In the genomic region with DNA sequence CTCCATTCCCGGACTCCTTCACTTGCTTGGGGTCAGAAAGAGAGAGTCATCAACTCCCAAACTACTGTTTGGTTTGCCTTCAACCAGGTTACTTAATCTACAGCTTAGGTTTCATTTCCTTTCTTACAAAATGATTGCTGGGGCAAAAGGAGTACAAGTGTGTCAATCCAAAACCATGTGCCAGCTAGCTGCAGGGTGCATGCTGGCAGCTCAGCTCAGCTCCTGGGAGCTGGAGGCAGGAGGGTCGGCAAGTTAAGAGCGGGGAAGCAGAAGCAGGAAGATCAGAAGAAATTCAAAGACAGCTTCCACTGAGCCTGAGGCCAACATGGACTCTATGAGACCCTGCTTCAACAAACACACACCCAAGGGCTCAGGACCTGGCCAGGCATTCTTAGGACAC, we compare ENCODE assay signal across 8 mouse cellular contexts. TPM values are rescaled to one million over a fixed set of nuclear protein-coding genes. Genes with fewer than 3 reads are reported as not detected.
DNase-seq lines count a peak whose midpoint lies in the region; ATAC-seq and TF ChIP-seq lines count a peak whose summit lies in the region.

No protein-coding gene starts in this region.

- no peaks in the 10 kb centered on the region for H3K27me3 ChIP-seq in liver, adult 2 months (ENCODE audit: control insufficient read depth, insufficient read depth, low read length)
- H3K27me3 ChIP-seq in hindbrain, postnatal 0 days (ENCODE audit: insufficient read depth, low read length) = no peaks in the 10 kb centered on the region
- H3K27me3 ChIP-seq in myocyte (ENCODE audit: control insufficient read depth, insufficient read depth, insufficient read length) = no peaks in the 10 kb centered on the region

- WGBS in liver, adult 2 months = 9% methylated on average over 3 of the region's 3 CpGs
- 50% methylated on average over 3 of the region's 3 CpGs for WGBS in hindbrain, postnatal 0 days

- no peak for ATAC-seq in hindbrain, postnatal 0 days

- H3K4me1 ChIP-seq in liver, adult 2 months (ENCODE audit: control insufficient read depth, insufficient read depth, low read length) = peaks cover 20% of the 10 kb centered on the region
- H3K4me1 ChIP-seq in hindbrain, postnatal 0 days (ENCODE audit: insufficient read depth, low read length) = peaks cover 16% of the 10 kb centered on the region

- peaks cover 23% of the 10 kb centered on the region for H3K36me3 ChIP-seq in liver, adult 2 months (ENCODE audit: control insufficient read depth, insufficient read depth, low read length)
- H3K36me3 ChIP-seq in hindbrain, postnatal 0 days (ENCODE audit: insufficient read depth, low read length) = peaks cover 36% of the 10 kb centered on the region
- H3K36me3 ChIP-seq in myocyte (ENCODE audit: control insufficient read depth, insufficient read depth) = peaks cover 45% of the 10 kb centered on the region

- no peak overlapping the region for H3ac ChIP-seq in myocyte (ENCODE audit: control insufficient read depth, insufficient read length)

- peaks cover 19% of the 10 kb centered on the region; the same call in 1 of the 2 replicates for H3K79me2 ChIP-seq in liver, adult 2 months (ENCODE audit: control insufficient read depth, insufficient read depth, low read length)
- H3K79me2 ChIP-seq in myocyte (ENCODE audit: control insufficient read depth, insufficient read depth) = peaks cover 29% of the 10 kb centered on the region

- peak overlapping the region; percentile 73 for H3K27ac ChIP-seq in liver, adult 2 months (replicated peaks; ENCODE audit: insufficient read depth, low read depth, low read length)
- no peak overlapping the region for H3K27ac ChIP-seq in hindbrain, postnatal 0 days

- H3K9ac ChIP-seq in liver, adult 2 months (ENCODE audit: low read depth, low read length) = peak overlapping the region; percentile 64
- H3K9ac ChIP-seq in hindbrain, postnatal 0 days (replicated peaks; ENCODE audit: low read length) = peak overlapping the region; percentile 23; the same call in 1 of the 2 replicates

- peak overlapping the region; percentile 56 for H3K4me3 ChIP-seq in liver, adult 2 months (ENCODE audit: insufficient read depth, low read depth, low read length)
- no peak overlapping the region for H3K4me3 ChIP-seq in hindbrain, postnatal 0 days (ENCODE audit: low read length)
- H3K4me3 ChIP-seq in myocyte = no peak overlapping the region

- no peak for TF ChIP-seq CTCF in liver, adult 2 months (IDR thresholded peaks at IDR 0.05; ENCODE audit: low read depth, low read length)
- TF ChIP-seq CTCF in hindbrain, postnatal 0 days (IDR thresholded peaks at IDR 0.05; ENCODE audit: low read depth) = no peak

- no peaks in the 10 kb centered on the region for H3K9me3 ChIP-seq in hindbrain, postnatal 0 days (ENCODE audit: low read length)

- DNase-seq in adrenal gland, postnatal 10 days = peak; percentile 40
- DNase-seq in adrenal gland, adult (ENCODE audit: inconsistent age in 2 of 2, low spot score in 1 of 2) = no peak
- peak; percentile 81 for DNase-seq in liver, adult 2 months (ENCODE audit: extremely low read depth, low read depth, low spot score)
- no peak for DNase-seq in liver
- no peak for DNase-seq in hindbrain, postnatal 0 days (ENCODE audit: low spot score)
- no peak for DNase-seq in thymus, postnatal 10 days (ENCODE audit: low spot score in 2 of 2)
- DNase-seq in layer of hippocampus, postnatal 36 days = no peak

- no peak for TF ChIP-seq POLR2A in liver, adult 2 months (IDR thresholded peaks at IDR 0.05; ENCODE audit: extremely low read depth, insufficient read depth, low read length)
- TF ChIP-seq POLR2A in myocyte (IDR thresholded peaks at IDR 0.05; ENCODE audit: insufficient read length, low read depth) = no peak

- H3K4me2 ChIP-seq in hindbrain, postnatal 0 days (ENCODE audit: low read depth, low read length) = no peak overlapping the region
- peak overlapping the region; percentile 8 for H3K4me2 ChIP-seq in myocyte (ENCODE audit: low read depth)

TF ChIP-seq in myocyte, 11 proteins besides CTCF, POLR2A, EP300 and RAD21:
- TF ChIP-seq USF1 (IDR thresholded peaks at IDR 0.05; ENCODE audit: low read depth) = no peak
- TF ChIP-seq SRF (IDR thresholded peaks at IDR 0.05; ENCODE audit: control insufficient read depth, insufficient read length, low read depth) = no peak
- no peak for TF ChIP-seq MAX (IDR thresholded peaks at IDR 0.05; ENCODE audit: low read depth)
- TF ChIP-seq MYOG (IDR thresholded peaks at IDR 0.05; ENCODE audit: control insufficient read depth in 1 of 3, insufficient read depth in 1 of 3, insufficient read length in 2 of 3, low read depth in 2 of 3) = no peak
- no peak for TF ChIP-seq E2F4 (IDR thresholded peaks at IDR 0.05; ENCODE audit: insufficient read depth)
- TF ChIP-seq TCF12 (IDR thresholded peaks at IDR 0.05; ENCODE audit: insufficient read depth, poor library complexity, severe bottlenecking) = no peak
TF ChIP-seq in myocyte: peak in this region for 0.

RNA-seq across cellular contexts. Expression of gene Znfx1, which starts 2.5 kb away (rescaled TPM):
- total RNA-seq in adrenal gland, postnatal 10 days (2021) = 10 to 100 TPM; 31.2 to 36.5 TPM
- total RNA-seq in liver, adult 2 months (2014; rRNA removed) = 21.6 and 23.8 TPM in 2 replicates
- 20.5 and 23.3 TPM in 2 replicates for polyA plus RNA-seq in liver, adult 2 months (2012; rRNA removed)
- total RNA-seq in hindbrain, postnatal 0 days (2014; rRNA removed) = 31.6 and 34.9 TPM in 2 replicates
- polyA plus RNA-seq in hindbrain, postnatal 0 days (2015; fragmentation: Nextera tagmentation; extraction: Ambion mirVana) = 4.9 and 5.8 TPM in 2 replicates
- 23.3 TPM for polyA plus RNA-seq in myocyte (2012; fragmentation: generic; extraction: Trizol)
- total RNA-seq in layer of hippocampus, postnatal 36 days (2021) = 10 to 100 TPM; 42.7 to 49.1 TPM

RNA-seq across cellular contexts. Expression of gene Ddx27, which starts 45.4 kb away (rescaled TPM):
- 10 to 100 TPM; 32.1 to 34.6 TPM for total RNA-seq in adrenal gland, postnatal 10 days (2021)
- total RNA-seq in liver, adult 2 months (2014; rRNA removed) = 11.1 and 11.2 TPM in 2 replicates
- 8.7 and 13.4 TPM in 2 replicates for polyA plus RNA-seq in liver, adult 2 months (2012; rRNA removed)
- 27.5 and 29.4 TPM in 2 replicates for total RNA-seq in hindbrain, postnatal 0 days (2014; rRNA removed)
- polyA plus RNA-seq in hindbrain, postnatal 0 days (2015; fragmentation: Nextera tagmentation; extraction: Ambion mirVana) = 36.7 and 38.3 TPM in 2 replicates
- polyA plus RNA-seq in myocyte (2012; fragmentation: generic; extraction: Trizol) = 46.9 TPM
- total RNA-seq in layer of hippocampus, postnatal 36 days (2021) = 10 to 100 TPM; 28.6 to 34.2 TPM

Comparison
In these comparisons a context has a peak if more than half of its experiments do, and no peak if none do; other contexts are left out.
1. DNase-seq: peak in adrenal gland, postnatal 10 days (single experiment) and liver, adult 2 months (single experiment); none in adrenal gland, adult (0 of 2), liver (single experiment), hindbrain, postnatal 0 days (single experiment), thymus, postnatal 10 days (0 of 2) and layer of hippocampus, postnatal 36 days (0 of 2).